Mouse (Mus musculus) neural tube, embryonic 12.5 days (tissue): ENCODE data around the gene Gpn2. TPM values are rescaled to one million over a fixed set of nuclear protein-coding genes. Genes with fewer than 3 reads are reported as not detected.
A peak's percentile ranks its signal among the peaks of the same experiment; 100 is the strongest.

Experiments
- ATAC-seq: fragments of 200-750 bp; cut with Nextera tagmentation; 2 replicates; pipeline ENCODE4 v1.8.0; 2017; ENCODE audit warnings: low read depth, mild to moderate bottlenecking, moderate TSS enrichment, moderate library complexity; ENCODE audit not compliant: low FRiP score
- H3K27ac ChIP-seq: fragments of 300-500 bp; sonication (generic); 2 replicates; pipeline ENCODE4 v1.5.1; 2016
- H3K27me3 ChIP-seq: fragments of 300-500 bp; sonication (generic); replicated peaks from 2 replicates; pipeline ENCODE4 v1.6.1; 2016; ENCODE audit warnings: mild to moderate bottlenecking
- H3K36me3 ChIP-seq: fragments of 300-500 bp; sonication (generic); 2 replicates; pipeline ENCODE4 v1.6.1; 2016; ENCODE audit warnings: mild to moderate bottlenecking
- H3K4me1 ChIP-seq: fragments of 300-500 bp; sonication (generic); 2 replicates; pipeline ENCODE4 v1.6.1; 2016
- H3K4me2 ChIP-seq: fragments of 300-500 bp; sonication (generic); replicated peaks from 2 replicates; pipeline ENCODE4 v1.6.1; 2016; ENCODE audit warnings: mild to moderate bottlenecking
- H3K4me3 ChIP-seq: fragments of 300-500 bp; sonication (generic); 2 replicates; pipeline ENCODE4 v1.5.1; 2016
- H3K9ac ChIP-seq: fragments of 300-500 bp; sonication (generic); 2 replicates; pipeline ENCODE4 v1.6.1; 2016; ENCODE audit warnings: mild to moderate bottlenecking
- H3K9me3 ChIP-seq: fragments of 300-500 bp; sonication (generic); 2 replicates; pipeline ENCODE4 v1.6.1; 2016; ENCODE audit warnings: mild to moderate bottlenecking
- WGBS: fragments of 180-500 bp; shearing (Covaris S2); methylation state at CpG from one replicate; pipeline ENCODE4 v1.1.7; 2016; 5-methylcytosine and 5-hydroxymethylcytosine counted together
- polyA plus RNA-seq: library from polyadenylated mRNA; unstranded; fragments of >200 nt; fragmentation: Nextera tagmentation; extraction: Ambion mirVana; gene quantifications from 2 replicates; pipeline ENCODE4 v1.2.1, GENCODE M21; 2016

Gene Gpn2
- polyA plus RNA-seq, 1 experiment from 2014 or later: 22.7 TPM

DNA sequence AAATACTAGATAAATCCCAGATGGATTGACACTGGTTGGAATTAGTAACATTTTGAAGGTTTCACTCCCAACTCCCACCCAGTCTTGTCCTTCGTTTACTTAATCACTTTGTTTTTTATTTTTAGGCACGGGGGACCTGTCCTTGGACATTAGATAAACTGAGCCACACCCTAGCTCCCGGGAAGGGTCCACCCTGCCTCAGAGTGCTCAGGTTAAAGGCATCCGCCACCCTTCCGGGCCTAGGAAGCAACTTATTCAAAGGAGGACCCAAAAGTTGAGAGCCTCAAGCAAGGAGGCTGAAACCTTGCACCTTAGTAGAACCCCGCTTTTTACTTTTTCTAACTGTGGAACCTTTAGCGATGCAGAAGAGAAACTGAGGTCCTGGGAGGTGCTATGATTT is 15.0 kb downstream of the Gpn2 start:
- Histone ChIP-seq H3K4me3 (peak overlapping the region; percentile 40), H3K4me1 (peaks cover 16% of the 10 kb centered on the region), H3K9me3 (no peaks in the 10 kb centered on the region), H3K27ac (no peak overlapping the region), H3K27me3 (peaks cover 58% of the 10 kb centered on the region), H3K36me3 (peaks cover 6% of the 10 kb centered on the region; the same call in 1 of the 2 replicates), H3K4me2 (peak overlapping the region; percentile 68), H3K9ac (peak overlapping the region; percentile 53; the same call in 1 of the 2 replicates)
- ATAC-seq: no peak
- WGBS: 25% methylated on average over 7 of the region's 7 CpGs

GRCm38 (mm10) chr4:133599571-133600073 is 15.5 kb downstream of the Gpn2 start:
- Histone ChIP-seq H3K4me2 (peak overlapping the region; percentile 68), H3K36me3 (peaks cover 8% of the 10 kb centered on the region; the same call in 1 of the 2 replicates), H3K27me3 (peaks cover 58% of the 10 kb centered on the region), H3K4me3 (peak overlapping the region; percentile 40), H3K4me1 (peaks cover 16% of the 10 kb centered on the region), H3K9ac (peak overlapping the region; percentile 53), H3K27ac (no peak overlapping the region), H3K9me3 (no peaks in the 10 kb centered on the region)
- under 1% methylated on average over 50 of the region's 50 CpGs for WGBS
- ATAC-seq: peak; percentile 88

- H3K4me1 ChIP-seq: peaks cover 16% of the 10 kb centered on the region
- peaks cover 9% of the 10 kb centered on the region; the same call in 1 of the 2 replicates for H3K36me3 ChIP-seq
- WGBS: 19% methylated on average over 9 of the region's 9 CpGs
- peak overlapping the region; percentile 21; the same call in 1 of the 2 replicates for H3K9ac ChIP-seq
- H3K27me3 ChIP-seq: peaks cover 58% of the 10 kb centered on the region
- no peaks in the 10 kb centered on the region for H3K9me3 ChIP-seq
- peak overlapping the region; percentile 40; the same call in 1 of the 2 replicates for H3K4me3 ChIP-seq
- no peak for ATAC-seq
- H3K4me2 ChIP-seq: peak overlapping the region; percentile 68
- no peak overlapping the region for H3K27ac ChIP-seq
Measured at GRCm38 (mm10) chr4:133600306-133600705, 16.1 kb downstream of the Gpn2 start.

DNA sequence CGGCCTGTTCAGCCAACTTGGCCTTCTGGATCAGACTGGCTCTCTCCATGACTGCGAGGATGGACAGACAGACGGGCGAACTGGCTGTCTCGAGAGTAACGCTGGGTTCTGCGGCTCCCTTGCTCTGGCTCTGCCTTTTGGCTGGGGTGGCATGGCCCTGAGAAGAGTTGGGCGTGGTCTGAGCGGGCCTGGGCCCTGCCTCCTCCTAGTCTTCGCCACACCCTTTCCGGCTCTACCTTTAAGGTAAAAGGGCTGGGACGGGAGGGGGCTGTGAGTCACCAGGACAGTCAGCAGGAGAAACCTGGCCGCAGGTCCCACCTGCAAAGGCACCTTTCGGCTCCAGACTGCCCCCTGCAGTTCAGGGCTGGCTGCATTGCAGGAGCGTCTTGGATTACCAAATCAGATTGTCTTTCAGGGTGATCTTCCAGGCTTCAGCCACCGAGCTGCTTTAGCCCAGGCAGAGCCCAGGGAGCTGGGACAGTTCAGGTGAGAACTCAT is 17.6 kb downstream of the Gpn2 start, which contains the start of gene Sfn:
Gene Sfn (minus strand): TSS at position 448 of the 498 bp plus-strand sequence.
- Histone ChIP-seq H3K9ac (no peak within 1 kb of the TSS), H3K4me1 (peaks cover 16% of the 10 kb centered on the region), H3K36me3 (peaks cover 22% of the 10 kb centered on the region), H3K27ac (no peak within 1 kb of the TSS), H3K27me3 (peaks cover 58% of the 10 kb centered on the region), H3K4me2 (peak within 1 kb of the TSS; percentile 16; the same call in 1 of the 2 replicates), H3K4me3 (no peak within 1 kb of the TSS), H3K9me3 (no peaks in the 10 kb centered on the region)
- ATAC-seq: no peak
- 2% methylated on average over 16 of the region's 16 CpGs for WGBS

DNA sequence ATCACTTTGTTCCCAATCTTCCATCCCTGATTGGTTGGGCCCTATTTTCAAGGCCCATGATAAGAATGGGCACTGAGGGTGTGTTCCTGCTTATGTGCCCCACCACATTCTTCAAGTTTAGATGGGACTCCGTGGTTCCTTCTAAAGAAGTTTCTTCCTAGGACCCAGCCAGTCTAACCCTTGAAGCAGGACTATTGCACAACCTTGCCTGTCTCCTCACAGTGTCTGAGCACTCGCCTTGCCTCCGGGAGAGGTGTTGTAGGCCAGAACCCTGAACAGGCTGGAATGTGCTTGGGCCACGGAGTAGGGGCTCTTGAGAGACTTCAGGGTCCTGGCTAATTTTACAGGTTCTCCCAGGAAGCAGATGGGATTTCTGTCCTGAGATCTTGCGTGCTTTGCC is 18.9 kb downstream of the Gpn2 start:
- Histone ChIP-seq H3K4me2 (no peak overlapping the region), H3K27me3 (peaks cover 55% of the 10 kb centered on the region), H3K4me3 (no peak overlapping the region), H3K9ac (no peak overlapping the region), H3K9me3 (no peaks in the 10 kb centered on the region), H3K27ac (no peak overlapping the region), H3K36me3 (peaks cover 32% of the 10 kb centered on the region), H3K4me1 (peaks cover 16% of the 10 kb centered on the region)
- ATAC-seq: no peak
- 91% methylated on average over 5 of the region's 5 CpGs for WGBS

DNA sequence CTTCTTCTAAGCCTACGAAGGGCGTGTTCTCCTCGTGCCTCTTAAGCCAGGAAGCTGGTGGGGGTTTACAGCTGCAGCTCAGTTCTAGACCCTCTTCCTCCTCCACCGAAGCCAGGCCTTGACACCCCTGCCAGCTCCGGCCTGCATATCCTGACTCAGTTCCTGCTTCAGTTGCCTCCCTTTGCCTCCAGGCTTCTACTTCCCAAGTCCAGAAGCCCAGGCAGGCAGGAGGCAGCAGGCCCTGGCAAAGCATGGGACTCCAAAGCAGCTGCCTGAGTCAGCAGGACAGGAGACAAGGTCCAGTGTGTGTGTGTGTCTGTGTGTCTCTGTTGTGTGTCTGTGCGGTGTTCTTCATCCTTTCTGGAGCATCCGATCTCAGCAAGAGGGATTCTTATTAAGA is 20.0 kb downstream of the Gpn2 start:
- H3K4me2 ChIP-seq: no peak overlapping the region

DNA sequence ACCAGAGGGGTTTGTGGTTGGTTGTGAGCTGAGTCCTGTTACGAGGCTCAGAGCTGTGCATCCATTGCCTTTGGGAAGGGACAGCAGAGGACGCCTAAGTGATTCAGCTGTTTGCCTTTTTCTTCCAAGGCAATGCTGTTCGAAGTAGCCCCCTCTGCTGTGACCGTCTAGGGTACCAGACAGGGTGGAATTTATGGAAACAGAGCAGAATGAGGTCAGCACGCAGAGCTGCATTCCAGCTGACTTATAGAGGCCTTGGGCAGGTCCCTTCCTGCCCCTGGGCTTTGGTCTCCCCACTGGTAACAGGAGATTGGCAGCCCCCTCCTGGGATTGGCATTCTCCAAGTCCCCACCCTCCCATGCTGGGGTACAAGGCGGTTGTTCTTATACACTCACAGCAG is 20.7 kb downstream of the Gpn2 start:
- Histone ChIP-seq H3K4me2 (no peak overlapping the region), H3K4me1 (peaks cover 8% of the 10 kb centered on the region), H3K27ac (no peak overlapping the region), H3K9me3 (no peaks in the 10 kb centered on the region), H3K27me3 (peaks cover 37% of the 10 kb centered on the region), H3K9ac (no peak overlapping the region), H3K36me3 (peaks cover 38% of the 10 kb centered on the region), H3K4me3 (no peak overlapping the region)
- no peak for ATAC-seq
- WGBS: 64% methylated on average over 6 of the region's 6 CpGs

More for the DNA sequence above, 20.0 kb downstream of the Gpn2 start:
- Histone ChIP-seq H3K9ac (no peak overlapping the region), H3K4me1 (peaks cover 15% of the 10 kb centered on the region), H3K36me3 (peaks cover 38% of the 10 kb centered on the region), H3K27me3 (peaks cover 44% of the 10 kb centered on the region), H3K9me3 (no peaks in the 10 kb centered on the region), H3K27ac (no peak overlapping the region), H3K4me3 (no peak overlapping the region)
- ATAC-seq: no peak
- WGBS: 90% methylated on average over 7 of the region's 7 CpGs

DNA sequence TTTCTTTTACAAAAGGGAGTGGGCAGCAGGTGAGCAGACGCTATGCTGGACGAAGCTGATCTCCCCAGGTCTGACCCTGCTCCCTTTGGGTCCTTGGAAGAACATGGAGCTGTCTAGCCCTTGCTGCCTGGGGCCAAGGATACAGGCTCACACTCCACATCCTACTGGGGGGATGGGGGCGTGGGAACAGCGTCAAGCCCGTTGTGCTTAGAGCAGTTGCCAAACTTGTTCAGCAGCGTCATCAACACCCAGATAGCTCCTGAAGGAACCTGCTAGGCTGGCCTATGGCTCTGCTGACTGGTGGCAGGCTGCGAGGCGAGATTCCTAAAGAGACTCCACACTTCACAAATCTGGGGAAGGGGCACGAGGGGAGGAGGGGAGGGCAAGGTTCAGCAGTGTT is 21.2 kb downstream of the Gpn2 start:
- 59% methylated on average over 9 of the region's 9 CpGs for WGBS
- Histone ChIP-seq H3K4me3 (no peak overlapping the region), H3K27me3 (peaks cover 32% of the 10 kb centered on the region)

DNA sequence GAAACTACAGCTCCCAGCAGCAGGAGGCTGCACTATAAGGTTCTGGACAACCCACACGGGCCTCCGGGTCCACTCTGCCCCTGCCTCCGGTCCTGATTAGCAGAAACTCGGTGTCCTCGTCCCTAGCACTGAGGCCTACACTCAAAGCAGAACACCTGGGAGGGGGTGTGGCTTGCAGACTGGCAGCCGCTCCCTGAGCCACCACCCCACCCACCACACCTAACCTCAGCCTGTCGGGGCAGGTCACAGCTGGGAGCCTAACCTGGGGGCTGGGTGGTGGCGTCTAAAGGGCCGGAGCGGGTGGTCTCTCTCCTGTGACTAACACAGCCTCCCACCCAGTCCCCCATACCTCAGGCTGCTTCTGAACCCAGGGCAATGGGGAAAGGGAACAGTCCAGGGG is 23.1 kb downstream of the Gpn2 start:
- 80% methylated on average over 10 of the region's 10 CpGs for WGBS
- Histone ChIP-seq H3K36me3 (peaks cover 49% of the 10 kb centered on the region), H3K27ac (no peak overlapping the region), H3K27me3 (peaks cover 13% of the 10 kb centered on the region), H3K9ac (no peak overlapping the region), H3K4me2 (no peak overlapping the region), H3K9me3 (no peaks in the 10 kb centered on the region), H3K4me3 (no peak overlapping the region), H3K4me1 (no peaks in the 10 kb centered on the region)
- no peak for ATAC-seq

More for the DNA sequence above, 21.2 kb downstream of the Gpn2 start:
- Histone ChIP-seq H3K4me2 (no peak overlapping the region), H3K9me3 (no peaks in the 10 kb centered on the region), H3K9ac (no peak overlapping the region), H3K4me1 (peaks cover 4% of the 10 kb centered on the region), H3K36me3 (peaks cover 38% of the 10 kb centered on the region), H3K27ac (no peak overlapping the region)
- no peak for ATAC-seq

DNA sequence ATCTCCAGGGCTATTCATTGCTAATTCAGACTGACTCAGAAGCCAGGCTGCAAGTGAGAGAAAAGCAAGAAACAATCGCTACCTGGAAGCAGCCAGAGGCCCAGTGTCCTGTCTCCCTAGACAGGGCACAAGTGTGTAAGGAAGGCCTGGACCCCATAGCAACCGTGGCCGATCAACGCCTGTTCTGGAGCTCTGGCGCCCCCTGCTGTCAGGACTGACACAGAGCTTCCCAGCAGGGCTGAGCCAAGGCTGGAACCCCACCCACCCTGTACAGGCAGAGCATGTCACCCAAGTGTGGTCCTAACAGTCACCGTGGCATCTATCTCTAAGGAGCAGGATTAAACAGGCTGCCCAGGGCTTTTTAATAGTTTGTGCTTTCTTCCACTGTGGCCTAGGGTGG is 25.6 kb downstream of the Gpn2 start:
- 19% methylated on average over 6 of the region's 6 CpGs for WGBS
- Histone ChIP-seq H3K4me1 (no peaks in the 10 kb centered on the region), H3K9me3 (no peaks in the 10 kb centered on the region), H3K36me3 (peaks cover 63% of the 10 kb centered on the region), H3K27ac (no peak overlapping the region), H3K4me2 (no peak overlapping the region), H3K9ac (no peak overlapping the region), H3K27me3 (no peaks in the 10 kb centered on the region), H3K4me3 (no peak overlapping the region)
- 0 out of 2 replicates have a peak, but pooled peaks have one; percentile 50 for ATAC-seq

- ATAC-seq: no peak
- Histone ChIP-seq H3K4me1 (no peaks in the 10 kb centered on the region), H3K4me2 (no peak overlapping the region), H3K4me3 (no peak overlapping the region), H3K9ac (no peak overlapping the region), H3K9me3 (no peaks in the 10 kb centered on the region), H3K27me3 (no peaks in the 10 kb centered on the region), H3K27ac (no peak overlapping the region), H3K36me3 (peaks cover 58% of the 10 kb centered on the region)
- WGBS: 97% methylated on average over 5 of the region's 5 CpGs
Measured at GRCm38 (mm10) chr4:133611815-133612214, 27.7 kb downstream of the Gpn2 start.

- ATAC-seq: no peak
- WGBS: 94% methylated on average over 7 of the region's 7 CpGs
- no peak overlapping the region for H3K9ac ChIP-seq
Measured at GRCm38 (mm10) chr4:133612416-133612815, 28.3 kb downstream of the Gpn2 start.

GRCm38 (mm10) chr4:133613026-133613425 is 28.9 kb downstream of the Gpn2 start:
- Histone ChIP-seq H3K36me3 (peaks cover 48% of the 10 kb centered on the region), H3K27me3 (no peaks in the 10 kb centered on the region), H3K4me1 (no peaks in the 10 kb centered on the region), H3K4me2 (no peak overlapping the region), H3K27ac (no peak overlapping the region), H3K9me3 (no peaks in the 10 kb centered on the region), H3K9ac (no peak overlapping the region), H3K4me3 (no peak overlapping the region)
- 95% methylated on average over 8 of the region's 8 CpGs for WGBS
- no peak for ATAC-seq

More at GRCm38 (mm10) chr4:133612416-133612815, 28.3 kb downstream of the Gpn2 start:
- no peak overlapping the region for H3K4me2 ChIP-seq
- H3K27ac ChIP-seq: no peak overlapping the region
- H3K9me3 ChIP-seq: no peaks in the 10 kb centered on the region
- H3K4me1 ChIP-seq: no peaks in the 10 kb centered on the region
- no peak overlapping the region for H3K4me3 ChIP-seq
- H3K27me3 ChIP-seq: no peaks in the 10 kb centered on the region
- H3K36me3 ChIP-seq: peaks cover 53% of the 10 kb centered on the region
